Mouse (Mus musculus) hindbrain, embryonic 13.5 days (tissue): ENCODE results near the gene Cfap298. TPM values are rescaled to one million over a fixed set of nuclear protein-coding genes. Genes with fewer than 3 reads are reported as not detected.

Experiments
- ATAC-seq: fragments of 200-750 bp; cut with Nextera tagmentation; 2 replicates; pipeline ENCODE4 v1.8.0; 2017; ENCODE audit warnings: moderate TSS enrichment; ENCODE audit not compliant: low FRiP score
- H3K27ac ChIP-seq: fragments of 300-500 bp; sonication (generic); 2 replicates; pipeline ENCODE4 v1.5.1; 2015; ENCODE audit warnings: inconsistent platforms, mild to moderate bottlenecking, moderate library complexity
- H3K27me3 ChIP-seq: fragments of 300-500 bp; sonication (generic); 2 replicates; pipeline ENCODE4 v1.6.1; 2015; ENCODE audit warnings: mild to moderate bottlenecking, inconsistent platforms
- H3K36me3 ChIP-seq: fragments of 300-500 bp; sonication (generic); 2 replicates; pipeline ENCODE4 v1.6.1; 2015; ENCODE audit warnings: mild to moderate bottlenecking, inconsistent platforms
- H3K4me1 ChIP-seq: fragments of 300-500 bp; sonication (generic); replicated peaks from 2 replicates; pipeline ENCODE4 v1.6.1; 2015; ENCODE audit warnings: inconsistent platforms
- H3K4me2 ChIP-seq: fragments of 300-500 bp; sonication (generic); 2 replicates; pipeline ENCODE4 v1.6.1; 2015; ENCODE audit warnings: inconsistent platforms, mild to moderate bottlenecking, moderate library complexity
- H3K4me3 ChIP-seq: fragments of 300-500 bp; sonication (generic); 2 replicates; pipeline ENCODE4 v1.5.1; 2015; ENCODE audit warnings: mild to moderate bottlenecking, inconsistent platforms
- H3K9ac ChIP-seq: fragments of 300-500 bp; sonication (generic); 2 replicates; pipeline ENCODE4 v1.6.1; 2015; ENCODE audit warnings: mild to moderate bottlenecking, inconsistent platforms
- H3K9me3 ChIP-seq: fragments of 300-500 bp; sonication (generic); 2 replicates; pipeline ENCODE4 v1.6.1; 2016; ENCODE audit warnings: inconsistent platforms
- WGBS: fragments of 180-500 bp; shearing (Covaris S2); methylation state at CpG from one replicate; pipeline ENCODE4 v1.1.7; 2015; 5-methylcytosine and 5-hydroxymethylcytosine counted together
- polyA plus RNA-seq: library from polyadenylated mRNA; unstranded; fragments of >200 nt; fragmentation: Nextera tagmentation; extraction: Ambion mirVana; gene quantifications from 2 replicates; pipeline ENCODE4 v1.2.1, GENCODE M21; 2015

Cfap298 gene
- polyA plus RNA-seq, 1 experiment from 2014 or later: 57.4 TPM

DNA sequence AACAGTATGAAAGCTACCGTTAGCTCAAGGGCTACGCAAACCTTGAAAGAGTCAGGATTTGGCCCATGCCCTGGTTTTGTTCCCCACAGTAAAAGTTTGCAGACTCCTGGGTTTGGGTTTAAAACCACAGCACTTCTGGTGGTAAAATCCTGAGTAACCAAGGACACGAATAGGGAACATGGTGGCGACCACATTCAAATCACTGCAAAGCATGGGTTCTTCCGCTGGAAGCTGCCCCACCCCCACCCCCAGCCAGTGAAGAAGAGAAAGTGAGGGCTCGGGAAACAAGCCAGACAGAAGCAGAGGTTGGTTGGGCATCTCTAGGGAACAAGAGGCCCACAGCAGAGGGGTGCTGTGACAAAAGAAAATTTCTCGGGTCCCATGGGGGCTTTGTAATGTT is 27.7 kb downstream of the Cfap298 start:
- Histone ChIP-seq H3K9ac (no peak overlapping the region), H3K9me3 (no peaks in the 10 kb centered on the region), H3K4me1 (no peaks in the 10 kb centered on the region), H3K4me3 (no peak overlapping the region), H3K27ac (no peak overlapping the region), H3K4me2 (no peak overlapping the region), H3K36me3 (no peaks in the 10 kb centered on the region), H3K27me3 (no peaks in the 10 kb centered on the region)
- WGBS: 68% methylated on average over 7 of the region's 7 CpGs
- ATAC-seq: no peak

DNA sequence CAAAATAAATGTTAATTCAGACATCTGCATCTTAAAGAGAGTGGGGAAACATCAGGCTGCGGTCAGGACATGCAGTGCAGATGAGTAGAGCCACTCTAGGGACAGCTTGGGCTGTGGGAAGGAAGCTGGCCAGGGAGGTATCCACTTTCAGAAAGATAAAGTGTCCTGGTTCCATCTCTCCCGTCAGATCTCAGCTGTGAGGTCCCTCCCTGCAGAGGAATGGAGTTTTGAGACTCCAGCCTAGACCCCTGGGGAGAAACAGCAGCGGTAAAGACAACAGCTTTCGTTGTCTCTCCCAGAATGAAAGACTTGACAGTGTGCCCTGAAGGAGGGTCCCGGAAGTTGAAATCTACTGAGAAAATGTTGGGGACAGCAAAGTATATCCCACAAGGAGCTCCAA is 31.6 kb downstream of the Cfap298 start:
- Histone ChIP-seq H3K9me3 (no peaks in the 10 kb centered on the region), H3K27me3 (no peaks in the 10 kb centered on the region), H3K27ac (no peak overlapping the region), H3K4me1 (peaks cover 2% of the 10 kb centered on the region; the same call in 1 of the 2 replicates), H3K4me2 (no peak overlapping the region), H3K36me3 (no peaks in the 10 kb centered on the region), H3K9ac (no peak overlapping the region), H3K4me3 (no peak overlapping the region)
- ATAC-seq: no peak
- 24% methylated on average over 5 of the region's 5 CpGs for WGBS

DNA sequence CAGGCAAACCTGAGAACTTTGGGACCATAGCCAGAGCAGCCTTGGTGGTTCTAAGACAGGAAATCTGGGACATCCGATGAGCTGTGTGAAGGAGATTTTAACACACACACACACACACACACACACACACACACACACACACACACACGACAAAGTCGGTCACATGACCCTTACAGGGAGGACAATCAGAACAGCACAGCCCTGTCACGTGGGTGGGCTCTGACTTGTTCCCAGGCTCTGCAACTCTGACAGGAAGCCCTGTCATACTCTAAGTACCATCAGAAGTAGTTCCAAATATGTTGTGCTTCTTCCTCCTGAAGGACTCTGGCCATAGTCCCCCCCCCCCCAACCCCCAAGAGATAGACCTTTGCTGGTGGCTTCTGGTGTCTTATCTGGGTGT is 33.5 kb downstream of the Cfap298 start:
- 74% methylated on average over 4 of the region's 4 CpGs for WGBS
- Histone ChIP-seq H3K4me2 (no peak overlapping the region), H3K36me3 (no peaks in the 10 kb centered on the region), H3K9ac (no peak overlapping the region), H3K27ac (no peak overlapping the region), H3K9me3 (no peaks in the 10 kb centered on the region), H3K4me3 (no peak overlapping the region), H3K4me1 (peaks cover 2% of the 10 kb centered on the region; the same call in 1 of the 2 replicates), H3K27me3 (no peaks in the 10 kb centered on the region)
- ATAC-seq: no peak

DNA sequence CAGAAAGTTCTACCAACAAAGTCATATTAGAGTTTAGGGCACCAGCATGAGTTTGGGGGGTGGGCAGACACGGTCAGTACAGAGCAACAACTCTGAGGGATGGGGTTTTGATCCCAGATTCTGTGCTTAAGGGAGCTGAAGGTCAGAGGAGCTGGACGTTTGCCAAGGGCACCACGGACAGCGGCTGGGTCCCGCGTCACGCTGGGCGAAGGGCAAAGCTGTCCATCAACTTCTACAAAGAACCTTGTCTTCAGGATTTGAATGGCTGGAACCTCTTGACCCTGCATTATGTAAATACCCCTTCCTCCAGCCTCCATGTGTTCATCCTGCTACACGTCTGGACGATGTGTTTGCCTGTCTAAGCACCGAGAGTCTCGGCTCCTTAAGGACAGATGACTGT is 35.4 kb downstream of the Cfap298 start:
- ATAC-seq: no peak
- Histone ChIP-seq H3K4me3 (no peak overlapping the region), H3K36me3 (no peaks in the 10 kb centered on the region), H3K4me1 (peaks cover 2% of the 10 kb centered on the region; the same call in 1 of the 2 replicates), H3K4me2 (no peak overlapping the region), H3K27ac (no peak overlapping the region), H3K9ac (no peak overlapping the region), H3K27me3 (no peaks in the 10 kb centered on the region), H3K9me3 (no peaks in the 10 kb centered on the region)
- 20% methylated on average over 12 of the region's 12 CpGs for WGBS

DNA sequence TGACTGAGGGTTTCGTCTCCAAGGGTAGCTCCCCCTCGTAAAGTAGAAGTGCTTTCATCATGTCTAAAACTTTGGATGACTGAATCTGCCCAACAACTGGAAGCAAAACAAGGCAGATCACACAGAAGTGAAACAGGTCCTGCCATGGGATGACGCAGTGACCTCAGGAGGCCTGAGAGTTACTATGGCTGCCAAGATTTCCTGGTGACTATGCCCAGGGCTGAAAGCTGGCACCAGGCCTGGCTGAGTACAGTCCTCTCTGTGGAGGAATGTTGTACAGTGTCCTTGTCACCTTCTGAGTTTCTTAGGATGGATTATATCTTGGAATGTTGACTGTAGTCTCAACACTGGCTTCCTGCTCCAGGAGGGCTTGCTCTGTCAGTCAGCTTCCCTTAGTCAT is 37.3 kb downstream of the Cfap298 start:
- peaks cover 2% of the 10 kb centered on the region; the same call in 1 of the 2 replicates for H3K4me1 ChIP-seq
- H3K36me3 ChIP-seq: no peaks in the 10 kb centered on the region
- ATAC-seq: no peak
- no peak overlapping the region for H3K9ac ChIP-seq
- H3K27ac ChIP-seq: no peak overlapping the region
- H3K4me3 ChIP-seq: no peak overlapping the region
- 92% methylated on average over 3 of the region's 3 CpGs for WGBS
- no peak overlapping the region for H3K4me2 ChIP-seq
- no peaks in the 10 kb centered on the region for H3K9me3 ChIP-seq
- H3K27me3 ChIP-seq: no peaks in the 10 kb centered on the region

DNA sequence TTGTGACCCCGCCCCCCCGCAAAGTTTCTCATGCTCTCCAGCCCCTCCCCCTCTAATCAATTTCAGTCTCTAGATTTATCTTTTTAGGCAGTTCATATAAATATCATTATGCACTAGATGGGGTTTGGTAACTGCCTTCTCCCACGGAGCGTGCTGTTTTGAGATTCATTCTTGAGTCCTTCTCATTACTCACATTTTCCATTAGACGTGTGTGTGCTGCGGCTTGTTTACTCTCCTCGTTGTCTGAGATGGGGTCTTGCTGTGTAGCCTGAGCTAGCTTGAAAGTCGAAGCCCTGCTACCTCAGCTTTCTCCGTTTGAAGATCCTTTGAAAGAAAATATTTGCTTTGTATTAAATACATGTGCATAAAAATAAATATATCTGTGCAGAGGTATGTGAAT is 41.1 kb downstream of the Cfap298 start:
- H3K9ac ChIP-seq: no peak overlapping the region
- no peak overlapping the region for H3K27ac ChIP-seq
- no peak overlapping the region for H3K4me2 ChIP-seq
- 61% methylated on average over 9 of the region's 9 CpGs for WGBS
- H3K36me3 ChIP-seq: no peaks in the 10 kb centered on the region
- H3K27me3 ChIP-seq: no peaks in the 10 kb centered on the region
- peaks cover 6% of the 10 kb centered on the region for H3K4me1 ChIP-seq
- no peak overlapping the region for H3K4me3 ChIP-seq
- ATAC-seq: no peak
- H3K9me3 ChIP-seq: no peaks in the 10 kb centered on the region

DNA sequence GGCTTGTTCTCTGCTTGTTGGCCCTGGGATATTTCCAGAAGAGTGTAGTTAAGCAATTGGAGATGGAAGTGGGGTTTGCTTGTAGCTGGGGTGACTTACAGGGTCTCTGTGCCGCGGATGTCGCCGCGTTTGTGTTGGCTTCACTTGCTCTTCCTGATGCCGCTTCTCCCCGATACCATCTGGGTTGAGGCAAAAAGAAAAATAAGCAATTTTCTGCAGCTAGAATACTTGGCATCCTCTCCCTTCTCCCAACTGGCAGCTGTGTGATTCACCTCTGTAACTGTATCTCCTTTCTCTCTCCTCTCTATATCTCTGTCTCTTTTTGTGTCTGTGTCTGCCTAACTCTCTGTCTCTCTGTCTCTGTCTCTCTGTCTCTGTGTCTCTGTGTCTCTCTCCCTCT is 41.9 kb downstream of the Cfap298 start:
- no peaks in the 10 kb centered on the region for H3K27me3 ChIP-seq
- 89% methylated on average over 7 of the region's 7 CpGs for WGBS
- no peak overlapping the region for H3K27ac ChIP-seq
- no peaks in the 10 kb centered on the region for H3K36me3 ChIP-seq
- ATAC-seq: no peak
- no peak overlapping the region for H3K4me2 ChIP-seq
- H3K4me3 ChIP-seq: no peak overlapping the region
- no peaks in the 10 kb centered on the region for H3K9me3 ChIP-seq
- peaks cover 6% of the 10 kb centered on the region for H3K4me1 ChIP-seq
- H3K9ac ChIP-seq: no peak overlapping the region

DNA sequence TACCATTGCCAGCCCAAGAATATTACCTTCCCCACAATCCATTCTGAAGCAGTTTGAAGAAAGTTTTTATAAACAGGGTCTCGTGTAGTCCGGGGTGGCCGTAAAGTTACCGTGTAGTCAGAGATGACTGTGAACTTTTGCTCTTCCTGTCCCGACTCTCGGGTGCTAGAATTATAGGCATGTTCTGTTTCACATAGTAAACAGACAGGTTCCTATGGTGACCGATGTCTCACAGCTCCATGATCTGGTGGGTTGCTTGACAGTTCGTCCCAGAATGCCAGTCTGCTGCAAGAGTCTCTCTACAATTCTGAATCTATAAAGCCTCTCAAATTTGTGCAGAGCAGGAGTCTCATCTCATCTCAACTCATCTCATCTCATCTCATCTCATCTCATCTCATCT is 42.8 kb downstream of the Cfap298 start:
- no peaks in the 10 kb centered on the region for H3K27me3 ChIP-seq
- no peaks in the 10 kb centered on the region for H3K36me3 ChIP-seq
- H3K4me1 ChIP-seq: peaks cover 6% of the 10 kb centered on the region
- WGBS: 74% methylated on average over 8 of the region's 8 CpGs
- H3K27ac ChIP-seq: no peak overlapping the region
- H3K9ac ChIP-seq: no peak overlapping the region
- no peak overlapping the region for H3K4me3 ChIP-seq
- no peak overlapping the region for H3K4me2 ChIP-seq
- no peak for ATAC-seq
- H3K9me3 ChIP-seq: no peaks in the 10 kb centered on the region

DNA sequence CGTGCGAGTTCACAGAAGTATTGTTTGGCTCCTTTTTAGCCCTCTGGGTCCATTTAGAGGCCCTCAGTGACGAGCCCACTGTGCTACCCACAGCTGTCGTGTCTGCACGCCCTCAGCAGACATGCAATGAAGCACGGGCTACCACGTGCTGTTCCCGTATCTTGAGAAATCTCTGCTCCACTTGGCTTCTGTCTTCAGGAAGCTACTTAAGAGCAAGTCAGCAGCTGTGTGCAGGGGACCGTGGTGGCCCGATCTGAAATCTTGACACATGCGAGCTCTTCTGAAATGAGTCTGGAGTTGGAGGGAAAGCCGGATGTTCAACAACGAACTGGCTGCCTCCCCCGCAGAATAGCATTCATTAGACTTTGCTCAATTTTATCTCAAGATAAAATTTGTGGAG is 43.3 kb downstream of the Cfap298 start:
- H3K9ac ChIP-seq: no peak overlapping the region
- H3K9me3 ChIP-seq: no peaks in the 10 kb centered on the region
- peaks cover 6% of the 10 kb centered on the region for H3K4me1 ChIP-seq
- H3K27ac ChIP-seq: no peak overlapping the region
- no peaks in the 10 kb centered on the region for H3K27me3 ChIP-seq
- H3K36me3 ChIP-seq: no peaks in the 10 kb centered on the region
- 66% methylated on average over 14 of the region's 14 CpGs for WGBS
- no peak for ATAC-seq
- no peak overlapping the region for H3K4me3 ChIP-seq
- no peak overlapping the region for H3K4me2 ChIP-seq

DNA sequence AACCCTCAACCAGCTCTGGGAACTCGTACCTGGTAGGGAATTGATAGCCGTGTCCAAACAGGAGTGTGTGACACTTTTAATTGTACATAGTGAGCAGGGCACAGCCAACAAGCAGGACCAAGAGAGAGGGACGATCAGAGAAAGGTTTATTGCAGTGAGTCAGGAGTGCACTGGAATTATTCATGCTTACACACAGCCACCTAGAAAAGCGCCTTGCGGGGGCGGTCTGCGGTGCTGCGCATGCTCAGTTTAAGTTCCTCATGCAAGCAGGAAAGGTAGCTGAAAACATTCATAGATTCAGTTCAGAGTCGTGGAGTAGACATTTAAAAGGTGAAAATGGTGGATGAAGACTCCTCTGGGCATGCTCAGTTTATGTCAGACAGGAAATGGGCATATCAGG is 44.2 kb downstream of the Cfap298 start:
- no peak for ATAC-seq

DNA sequence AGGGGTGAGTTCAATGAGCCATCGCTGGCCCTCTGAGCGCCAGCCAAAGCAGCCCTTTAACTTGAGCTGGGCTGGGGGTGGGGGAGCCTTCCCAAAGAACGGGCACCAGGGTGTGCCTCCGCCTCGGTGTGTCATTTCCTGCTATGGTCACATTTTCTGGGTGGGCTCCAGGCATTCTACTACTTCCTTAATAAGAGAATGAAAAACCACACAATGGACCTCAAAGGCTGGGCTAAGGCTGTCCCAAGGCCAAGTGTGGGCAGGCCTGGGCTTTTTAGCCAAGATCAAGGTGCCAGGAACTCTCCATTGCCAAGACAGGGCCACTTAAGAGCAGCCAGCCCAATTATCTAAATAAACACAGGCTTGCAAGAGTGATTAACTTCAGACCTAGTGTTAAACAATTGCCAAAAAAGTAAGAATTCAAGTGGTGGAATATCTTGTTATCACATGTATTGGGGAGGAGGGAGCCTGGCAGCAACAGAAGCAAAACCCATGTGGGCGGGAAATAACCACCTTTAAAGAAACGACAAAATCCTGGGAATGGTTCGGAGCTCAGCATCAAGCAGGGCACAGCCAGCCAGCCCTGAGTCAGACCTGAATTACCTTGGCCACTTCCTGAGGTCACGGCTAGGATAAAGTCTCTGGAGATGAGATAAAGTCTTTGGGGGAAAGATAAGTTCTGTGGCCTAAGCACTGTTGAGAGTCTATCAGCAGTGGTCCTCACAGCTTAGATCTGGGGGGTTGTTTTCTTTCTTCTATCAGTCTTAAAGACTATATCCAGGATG is 48.9 kb downstream of the Cfap298 start:
- WGBS: 80% methylated on average over 9 of the region's 9 CpGs
- H3K36me3 ChIP-seq: no peaks in the 10 kb centered on the region
- H3K4me1 ChIP-seq: peaks cover 12% of the 10 kb centered on the region
- no peaks in the 10 kb centered on the region for H3K9me3 ChIP-seq
- H3K9ac ChIP-seq: no peak overlapping the region
- H3K27me3 ChIP-seq: 0 out of 2 replicates have a peak, but pooled peaks cover 3% of the 10 kb centered on the region
- no peak overlapping the region for H3K27ac ChIP-seq
- H3K4me3 ChIP-seq: no peak overlapping the region
- no peak for ATAC-seq
- H3K4me2 ChIP-seq: no peak overlapping the region

More for the DNA sequence above, 44.2 kb downstream of the Cfap298 start:
- Histone ChIP-seq H3K27me3 (no peaks in the 10 kb centered on the region), H3K9me3 (no peaks in the 10 kb centered on the region), H3K4me1 (peaks cover 6% of the 10 kb centered on the region), H3K36me3 (no peaks in the 10 kb centered on the region), H3K4me3 (no peak overlapping the region), H3K9ac (no peak overlapping the region), H3K27ac (no peak overlapping the region), H3K4me2 (no peak overlapping the region)
- 90% methylated on average over 9 of the region's 9 CpGs for WGBS

DNA sequence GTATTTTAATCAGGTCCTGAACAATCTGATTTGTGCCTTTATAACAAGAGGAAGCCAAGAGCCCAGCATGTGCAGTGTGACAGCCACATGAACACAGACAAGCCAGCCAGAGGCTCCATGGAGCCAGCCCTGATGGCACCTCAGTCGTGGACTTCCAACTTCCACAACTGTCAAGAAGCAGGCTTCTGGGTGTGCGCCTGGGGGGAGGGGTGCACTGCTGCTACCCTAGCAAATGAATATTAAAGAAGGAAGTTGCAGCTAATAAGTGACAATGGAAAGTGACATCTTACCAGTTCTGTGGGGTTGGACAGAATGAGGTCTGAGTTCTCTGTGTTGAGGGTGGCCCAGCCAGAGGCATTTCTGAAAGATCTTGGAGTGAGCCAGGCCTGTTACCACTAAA is 49.6 kb downstream of the Cfap298 start:
- H3K4me1 ChIP-seq: peaks cover 12% of the 10 kb centered on the region
- H3K27ac ChIP-seq: no peak overlapping the region
- no peaks in the 10 kb centered on the region for H3K36me3 ChIP-seq
- WGBS: 62% methylated on average over 2 of the region's 2 CpGs
- no peaks in the 10 kb centered on the region for H3K9me3 ChIP-seq
- H3K4me3 ChIP-seq: no peak overlapping the region
- H3K4me2 ChIP-seq: no peak overlapping the region
- no peak for ATAC-seq
- H3K27me3 ChIP-seq: 0 out of 2 replicates have a peak, but pooled peaks cover 3% of the 10 kb centered on the region
- H3K9ac ChIP-seq: no peak overlapping the region

DNA sequence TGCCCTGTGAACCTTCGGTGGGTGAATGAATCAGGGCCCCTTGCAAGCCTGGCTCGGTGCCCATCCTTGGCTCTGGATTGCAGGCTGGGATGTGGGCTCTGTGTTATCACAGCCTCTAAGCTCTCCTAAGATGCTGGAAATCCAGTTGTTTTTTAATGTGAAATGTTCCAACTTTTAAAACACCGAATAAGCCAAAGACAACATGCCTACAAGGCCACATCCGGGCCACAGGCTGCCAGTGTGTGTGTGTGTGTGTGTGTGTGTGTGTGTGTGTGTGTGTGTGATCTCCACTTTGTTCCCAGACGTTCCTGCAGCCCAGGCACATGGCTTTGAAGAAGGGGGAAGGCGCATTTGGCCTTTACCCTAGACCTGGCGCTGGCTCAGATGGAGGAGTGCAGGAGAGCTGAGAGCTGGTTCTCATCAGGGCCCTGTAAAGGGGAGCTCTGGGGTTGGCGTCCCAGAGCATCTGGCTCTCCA is 52.4 kb downstream of the Cfap298 start:
- H3K9me3 ChIP-seq: no peaks in the 10 kb centered on the region
- H3K9ac ChIP-seq: 0 out of 2 replicates have a peak overlapping the region, but pooled peaks have one; percentile 19
- peaks cover 12% of the 10 kb centered on the region for H3K4me1 ChIP-seq
- H3K4me3 ChIP-seq: no peak overlapping the region
- no peak overlapping the region; the same call in 1 of the 2 replicates for H3K27ac ChIP-seq
- H3K36me3 ChIP-seq: no peaks in the 10 kb centered on the region
- H3K4me2 ChIP-seq: no peak overlapping the region
- no peak for ATAC-seq
- H3K27me3 ChIP-seq: 0 out of 2 replicates have a peak, but pooled peaks cover 5% of the 10 kb centered on the region
- 66% methylated on average over 8 of the region's 8 CpGs for WGBS
